Mouse (Mus musculus): ENCODE results near the gene Cox5a. TPM values are rescaled to one million over a fixed set of nuclear protein-coding genes. Genes with fewer than 3 reads are reported as not detected.

Cox5a gene
- total and polyA plus RNA-seq, 3 experiments = 179 to 255 (median 229) TPM

DNA sequence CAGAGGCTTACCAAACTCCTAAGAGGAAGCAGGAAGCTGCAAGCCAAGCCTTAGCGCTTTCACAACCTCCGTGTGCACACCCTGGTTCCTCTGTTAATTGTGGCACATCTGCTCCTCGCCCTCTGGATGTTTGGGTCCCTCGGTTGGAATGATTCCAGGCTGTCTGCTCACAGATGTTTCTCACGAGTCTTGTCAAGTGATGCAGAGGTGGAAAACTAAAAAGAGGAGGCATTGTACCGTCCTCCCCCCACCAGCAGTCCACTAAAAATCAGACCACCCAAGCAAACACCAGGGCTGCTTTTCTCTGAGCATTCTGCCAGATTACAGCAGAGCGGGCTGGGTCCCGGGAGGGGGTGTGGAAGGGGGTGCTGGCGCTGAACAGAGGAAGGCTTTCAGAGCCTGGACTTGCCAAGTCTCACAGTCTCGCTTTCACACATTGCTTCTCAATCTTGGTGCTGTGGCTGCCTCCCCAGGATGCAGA, 44.7 kb downstream of the Cox5a start:
- Histone ChIP-seq H3K27me3 (replicated peaks) (no peaks in the 10 kb centered on the region), H3K9me3 (replicated peaks; ENCODE audit: low read length) (no peaks in the 10 kb centered on the region), H3K79me2 (replicated peaks; ENCODE audit: control insufficient read depth, extremely low read depth, insufficient read depth, poor library complexity, severe bottlenecking) (peaks cover 66% of the 10 kb centered on the region), H3K4me2 (ENCODE audit: insufficient read depth, low read depth, poor library complexity, severe bottlenecking) (no peak overlapping the region), H3K27ac (ENCODE audit: insufficient read depth, low read depth) (no peak overlapping the region), H3K4me3 (replicated peaks in 1 of 3; ENCODE audit: low read depth in 2 of 3, low read length in 2 of 3, poor library complexity in 1 of 3) (no peak overlapping the region), H3K36me3 (replicated peaks in 1 of 2; ENCODE audit: control insufficient read depth in 1 of 2, insufficient read depth in 1 of 2, low read length in 1 of 2) (peaks cover 36 to 55% of the 10 kb centered on the region in 2 experiments), H3K4me1 (ENCODE audit: control insufficient read depth in 1 of 2, insufficient read depth in 2 of 2) (peaks cover 15 to 47% of the 10 kb centered on the region in 2 experiments), H3K9ac (ENCODE audit: insufficient read depth, low read depth) (no peak overlapping the region)
- in situ Hi-C loops (cut with MboI; ENCODE audit: low pct_ligation_motif_present, low pct_unique_long_range_greater_than_20kb, low sequenced_read_pairs) = no loop called here
- dilution Hi-C loops (cut with MboI; ENCODE audit: extremely low pct_ligation_motif_present, extremely low pct_unique_long_range_greater_than_20kb, low sequenced_read_pairs) = no loop called here
- no peak for TF ChIP-seq BHLHE40 (IDR thresholded peaks at IDR 0.05; ENCODE audit: low read depth, low read length)
- TF ChIP-seq ZNF384 (IDR thresholded peaks at IDR 0.05; ENCODE audit: low read depth, low read length) = no peak
- no peak for DNase-seq (ENCODE audit: extremely low read depth)

DNA sequence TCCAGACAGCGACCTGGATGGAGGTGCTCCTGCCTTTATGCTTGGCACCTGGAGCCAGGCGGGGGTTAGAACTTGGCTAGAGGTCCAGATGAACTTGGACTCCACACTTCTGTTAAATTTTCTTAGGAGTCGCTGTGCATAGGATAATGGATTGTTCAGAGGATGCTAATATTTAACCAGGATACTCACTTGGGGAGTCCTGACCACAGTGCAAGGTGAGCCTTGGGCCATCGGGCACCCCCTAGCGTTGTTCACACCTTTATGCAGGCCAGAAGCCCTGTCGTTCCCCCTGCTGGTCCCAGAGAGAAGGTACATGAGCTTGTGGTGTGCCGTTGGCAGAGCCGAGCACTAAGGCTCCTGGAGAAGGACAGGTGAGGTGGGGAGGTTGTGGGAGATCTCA, 45.8 kb downstream of the Cox5a start:
- 0 out of 2 replicates have a peak, but pooled peaks have one; percentile 6 for TF ChIP-seq IRF4 (IDR thresholded peaks at IDR 0.05; ENCODE audit: low read depth, low read length)
- no peak for TF ChIP-seq CHD2 (IDR thresholded peaks at IDR 0.05; ENCODE audit: low read length)
- no peak for TF ChIP-seq POLR2A (IDR thresholded peaks at IDR 0.05; ENCODE audit: low read depth, low read length)
- peak; percentile 5; the same call in 1 of the 2 replicates for TF ChIP-seq RAD21 (IDR thresholded peaks at IDR 0.05; ENCODE audit: low read depth, low read length)
- TF ChIP-seq SIN3A (IDR thresholded peaks at IDR 0.05; ENCODE audit: low read length) = no peak
- peak; percentile 28 to 76; a peak in 2 of 4 replicates for TF ChIP-seq CTCF (conservative IDR thresholded peaks at IDR 0.05 in 1 of 2, IDR thresholded peaks at IDR 0.05 in 1 of 2; ENCODE audit: low read depth in 2 of 2, low read length in 2 of 2)
- TF ChIP-seq SMC3 (IDR thresholded peaks at IDR 0.05; ENCODE audit: low read depth, low read length) = peak; percentile 33; the same call in 1 of the 2 replicates
- dilution Hi-C loops (cut with MboI; ENCODE audit: extremely low pct_ligation_motif_present, extremely low pct_unique_long_range_greater_than_20kb, low sequenced_read_pairs) = no loop called here
- Histone ChIP-seq H3K4me2 (ENCODE audit: insufficient read depth, low read depth, poor library complexity, severe bottlenecking) (no peak overlapping the region), H3K27ac (ENCODE audit: insufficient read depth, low read depth) (no peak overlapping the region), H3K9me3 (replicated peaks; ENCODE audit: low read length) (no peaks in the 10 kb centered on the region), H3K79me2 (replicated peaks; ENCODE audit: control insufficient read depth, extremely low read depth, insufficient read depth, poor library complexity, severe bottlenecking) (peaks cover 59% of the 10 kb centered on the region), H3K9ac (ENCODE audit: insufficient read depth, low read depth) (no peak overlapping the region), H3K4me1 (ENCODE audit: control insufficient read depth in 1 of 2, insufficient read depth in 2 of 2) (peaks cover 15 to 47% of the 10 kb centered on the region in 2 experiments), H3K27me3 (replicated peaks) (no peaks in the 10 kb centered on the region), H3K36me3 (replicated peaks in 1 of 2; ENCODE audit: control insufficient read depth in 1 of 2, insufficient read depth in 1 of 2, low read length in 1 of 2) (peaks cover 41 to 64% of the 10 kb centered on the region in 2 experiments), H3K4me3 (replicated peaks in 1 of 3; ENCODE audit: low read depth in 2 of 3, low read length in 2 of 3, poor library complexity in 1 of 3) (no peak overlapping the region)
- peak; percentile 38 for DNase-seq (ENCODE audit: extremely low read depth)
- in situ Hi-C loops (cut with MboI; ENCODE audit: low pct_ligation_motif_present, low pct_unique_long_range_greater_than_20kb, low sequenced_read_pairs) = no loop called here

DNA sequence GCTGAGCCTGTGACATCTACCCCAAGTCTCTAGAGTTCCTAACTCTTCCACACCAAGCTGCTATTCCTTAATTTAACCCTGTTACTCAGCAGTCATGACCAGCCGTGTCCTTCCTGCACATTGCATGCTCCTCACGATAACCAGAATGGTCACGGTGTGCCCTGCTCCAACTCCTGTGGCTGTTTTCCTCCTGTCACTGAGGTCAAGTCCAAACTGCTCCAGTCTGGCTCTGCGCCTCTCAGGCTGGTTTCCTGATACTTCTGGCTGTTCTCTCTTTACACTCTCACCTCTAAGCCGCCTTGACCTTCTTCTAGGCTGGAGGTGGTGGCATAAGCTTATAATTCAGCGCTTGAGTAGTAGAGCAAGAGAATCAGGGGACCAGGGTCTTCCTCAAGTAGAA, 47.4 kb downstream of the Cox5a start:
- Histone ChIP-seq H3K4me1 (ENCODE audit: control insufficient read depth in 1 of 2, insufficient read depth in 2 of 2) (peaks cover 11 to 34% of the 10 kb centered on the region in 2 experiments), H3K36me3 (replicated peaks in 1 of 2; ENCODE audit: control insufficient read depth in 1 of 2, insufficient read depth in 1 of 2, low read length in 1 of 2) (peaks cover 49 to 77% of the 10 kb centered on the region in 2 experiments), H3K79me2 (replicated peaks; ENCODE audit: control insufficient read depth, extremely low read depth, insufficient read depth, poor library complexity, severe bottlenecking) (peaks cover 43% of the 10 kb centered on the region), H3K4me3 (replicated peaks in 1 of 3; ENCODE audit: low read depth in 2 of 3, low read length in 2 of 3, poor library complexity in 1 of 3) (no peak overlapping the region), H3K27ac (ENCODE audit: insufficient read depth, low read depth) (no peak overlapping the region), H3K9ac (ENCODE audit: insufficient read depth, low read depth) (no peak overlapping the region), H3K4me2 (ENCODE audit: insufficient read depth, low read depth, poor library complexity, severe bottlenecking) (no peak overlapping the region), H3K9me3 (replicated peaks; ENCODE audit: low read length) (no peaks in the 10 kb centered on the region), H3K27me3 (replicated peaks) (no peaks in the 10 kb centered on the region)
- DNase-seq (ENCODE audit: extremely low read depth) = no peak
- dilution Hi-C loops (cut with MboI; ENCODE audit: extremely low pct_ligation_motif_present, extremely low pct_unique_long_range_greater_than_20kb, low sequenced_read_pairs) = no loop called here
- in situ Hi-C loops (cut with MboI; ENCODE audit: low pct_ligation_motif_present, low pct_unique_long_range_greater_than_20kb, low sequenced_read_pairs) = no loop called here
- no peak for TF ChIP-seq CHD2 (IDR thresholded peaks at IDR 0.05; ENCODE audit: low read length)
- TF ChIP-seq NRF1 (IDR thresholded peaks at IDR 0.05; ENCODE audit: low read depth, low read length) = no peak
- no peak for TF ChIP-seq ZC3H11A (IDR thresholded peaks at IDR 0.05; ENCODE audit: low read depth, low read length)
- no peak for TF ChIP-seq SMC3 (IDR thresholded peaks at IDR 0.05; ENCODE audit: low read depth, low read length)
- TF ChIP-seq BHLHE40 (IDR thresholded peaks at IDR 0.05; ENCODE audit: low read depth, low read length) = no peak
- no peak for TF ChIP-seq JUN (IDR thresholded peaks at IDR 0.05; ENCODE audit: insufficient read depth, low read depth, low read length)
- no peak for TF ChIP-seq USF2 (conservative IDR thresholded peaks at IDR 0.05; ENCODE audit: low read depth, low read length)
- no peak for TF ChIP-seq MAZ (IDR thresholded peaks at IDR 0.05; ENCODE audit: low read depth, low read length)
- TF ChIP-seq MAFK (IDR thresholded peaks at IDR 0.05; ENCODE audit: insufficient replicate concordance, low read length) = no peak
